Mouse (Mus musculus): Measurements from ENCODE around the gene Scn1b. TPM values are rescaled to one million over a fixed set of nuclear protein-coding genes. Genes with fewer than 3 reads are reported as not detected.

The Scn1b gene
- total RNA-seq, 2 experiments from 2014 or later, result 15.7 to 39.2 TPM

GRCm38 (mm10) chr7:31086175-31086755, 40.5 kb downstream of the Scn1b start:
- no peak for DNase-seq

GRCm38 (mm10) chr7:31085171-31085570, 41.6 kb downstream of the Scn1b start:
- no peak for DNase-seq

DNA sequence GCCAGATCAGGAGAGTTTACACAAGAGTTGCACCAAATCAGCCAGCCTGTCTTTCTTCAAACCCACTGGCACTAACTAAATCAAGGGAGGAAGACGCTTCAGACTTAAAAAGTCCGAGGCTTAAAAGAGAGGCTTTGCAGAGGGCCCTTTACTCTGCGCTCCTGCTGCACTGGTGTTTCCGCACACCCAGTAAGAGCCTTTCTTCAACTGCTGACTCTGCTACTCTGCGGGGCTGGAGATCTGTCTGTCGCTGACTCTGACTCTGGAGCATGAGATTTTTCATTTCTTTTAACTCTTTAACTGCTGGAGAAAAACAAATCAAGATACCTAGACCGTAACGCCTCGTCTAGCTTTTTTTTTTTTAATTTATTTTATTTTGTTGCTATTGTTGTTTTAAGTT, 42.7 kb downstream of the Scn1b start:
- DNase-seq, result no peak

DNA sequence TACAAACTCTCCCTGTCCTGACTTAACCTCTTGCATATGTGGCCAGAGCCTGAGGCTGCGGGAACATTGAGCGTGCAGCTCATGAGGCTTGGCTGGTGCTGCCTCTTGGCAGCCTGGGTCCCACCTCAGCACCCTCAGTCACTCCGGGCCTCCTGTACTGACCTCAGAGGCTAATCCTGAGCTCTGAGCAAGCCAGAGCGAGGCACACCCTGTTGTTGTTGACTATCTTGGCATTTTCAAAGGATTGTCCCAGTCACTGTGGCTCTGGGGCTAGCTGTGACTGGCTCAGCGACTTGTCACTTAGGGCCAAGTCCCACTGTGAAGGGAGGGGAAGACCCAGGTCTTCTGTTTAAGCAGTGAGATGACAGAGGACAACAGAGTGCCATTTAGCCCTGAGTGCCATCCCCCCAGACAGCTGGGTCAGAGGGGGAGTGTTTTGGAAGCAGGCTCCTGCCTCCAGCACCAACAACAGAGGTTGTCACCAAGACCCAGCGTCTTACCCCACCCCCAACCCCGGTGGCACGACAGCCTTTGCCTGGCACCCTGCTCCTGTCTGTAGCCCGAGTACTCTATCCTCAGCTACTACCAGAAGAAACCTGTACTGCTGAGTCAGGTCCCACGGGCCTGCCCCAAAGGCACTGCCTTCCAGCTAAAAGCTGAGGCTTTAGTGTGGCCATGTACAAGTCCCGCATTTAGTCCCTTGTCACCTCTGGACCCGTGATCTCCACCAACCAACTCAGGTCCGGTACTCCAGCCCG, 43.8 kb downstream of the Scn1b start:
- peak; percentile 68 for DNase-seq

DNA sequence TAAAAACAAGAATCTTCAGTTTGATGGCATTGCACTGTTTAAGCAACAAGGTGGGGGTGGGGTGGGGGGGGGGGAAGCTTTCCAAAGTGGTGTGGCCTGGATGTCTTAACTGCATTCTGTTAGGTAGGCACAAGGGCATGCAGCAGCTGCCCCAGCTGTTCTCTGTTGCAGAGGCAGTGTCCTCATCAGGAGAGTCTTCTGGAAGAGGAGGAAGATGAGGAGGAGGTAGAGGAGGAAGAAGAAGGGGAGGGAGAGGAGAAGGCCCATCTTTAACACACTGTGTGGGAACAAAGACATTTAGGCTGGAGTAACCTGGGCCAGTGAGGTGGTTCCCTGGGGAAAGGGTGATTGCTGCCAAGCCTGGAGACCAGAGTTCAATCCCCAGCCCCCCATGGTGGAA, 44.7 kb downstream of the Scn1b start:
- no peak for DNase-seq

DNA sequence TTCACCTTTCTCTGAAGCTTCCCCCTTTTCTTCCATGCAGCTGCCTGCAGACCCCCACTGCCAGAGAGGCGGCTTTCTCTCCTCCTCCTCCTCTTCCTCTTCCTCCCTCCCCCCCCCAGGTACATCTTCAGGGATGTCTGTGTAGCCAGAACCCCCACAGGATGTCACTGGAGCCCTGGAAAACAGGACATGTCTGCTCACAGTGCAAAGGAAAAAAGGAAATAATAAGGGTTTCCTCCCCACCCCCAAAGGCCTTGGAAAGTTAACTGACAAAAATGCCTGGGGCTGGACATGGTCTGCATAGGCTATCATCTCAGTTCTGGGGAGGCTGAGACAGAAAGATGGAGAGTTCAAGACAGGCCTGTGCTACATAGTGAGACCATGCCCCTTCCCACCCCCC, 45.7 kb downstream of the Scn1b start:
- no peak for DNase-seq

- DNase-seq, result no peak
Observed at GRCm38 (mm10) chr7:31080611-31081010, 46.2 kb downstream of the Scn1b start.

- DNase-seq, result no peak
Observed at GRCm38 (mm10) chr7:31079670-31080069, 47.1 kb downstream of the Scn1b start.

DNA sequence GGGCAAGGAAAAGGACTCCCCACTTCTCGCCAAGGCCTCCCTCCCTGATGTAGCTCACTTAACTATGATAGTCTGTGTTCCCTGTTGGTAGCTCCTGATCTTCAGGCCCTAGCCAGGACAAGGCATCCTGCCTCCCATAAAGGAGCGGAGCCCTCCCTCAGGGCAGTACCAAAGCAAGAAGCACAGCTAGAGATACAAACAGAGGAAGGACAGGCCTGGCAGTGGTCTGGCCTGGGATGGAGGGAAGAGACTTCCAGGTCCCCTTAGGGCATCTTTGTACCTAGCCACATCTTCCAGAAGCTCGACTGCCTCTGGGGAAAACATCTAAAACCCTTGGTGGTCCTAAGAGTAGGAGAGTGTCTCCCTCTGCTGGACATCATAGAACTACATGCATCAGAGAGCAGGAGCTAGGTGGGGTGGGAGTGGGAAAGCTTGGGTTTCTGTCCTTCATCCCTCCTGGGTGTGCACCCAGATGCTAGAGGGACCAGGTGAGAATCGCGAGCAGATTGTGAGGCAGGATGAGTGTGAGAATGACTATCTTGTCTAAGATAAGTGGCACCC, 48.8 kb downstream of the Scn1b start:
- peak; percentile 50 for DNase-seq

DNA sequence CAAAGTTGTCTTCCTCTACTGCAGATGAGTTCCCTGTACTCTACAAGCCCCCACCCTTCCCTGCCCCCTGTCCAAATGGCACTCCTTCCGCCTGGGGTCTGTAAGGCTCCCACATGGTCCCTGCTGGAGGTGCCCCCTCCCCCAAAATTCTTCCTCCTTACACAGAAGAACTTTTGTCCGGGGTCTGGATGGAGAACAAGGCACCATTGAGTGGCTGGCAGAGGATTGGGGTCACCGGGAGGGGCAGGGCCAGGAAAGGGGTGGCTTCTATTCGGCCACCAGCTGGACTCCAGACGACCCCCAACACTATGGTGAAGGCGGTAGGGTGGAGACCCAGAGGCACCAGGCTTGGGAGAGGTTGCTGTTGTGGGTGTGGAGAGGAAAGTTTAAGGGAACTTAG, 49.3 kb downstream of the Scn1b start:
- DNase-seq, result no peak

DNA sequence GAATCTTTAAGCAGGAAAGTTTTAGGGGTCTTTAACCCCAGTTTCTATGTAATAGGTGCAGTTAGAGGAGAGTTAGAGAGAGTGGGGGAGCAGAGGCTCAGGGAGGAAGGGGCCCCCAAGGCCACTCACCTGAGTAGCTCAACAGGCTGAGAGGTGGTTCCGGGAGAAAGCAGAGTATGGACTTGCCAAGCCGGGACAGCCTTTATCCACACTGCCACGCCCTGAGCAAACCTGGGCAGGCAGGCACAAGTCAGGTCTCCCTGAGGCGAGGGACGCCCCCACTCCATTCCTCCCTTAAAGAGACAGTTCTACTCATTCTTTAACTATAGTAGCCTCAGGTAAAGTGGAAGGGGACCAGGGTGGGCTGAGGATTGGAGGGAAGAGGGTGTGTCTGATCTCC, 50.3 kb downstream of the Scn1b start, which contains the start of gene Fxyd3:
Gene Fxyd3, minus strand, starts transcription at position 213 of the 400 bp plus-strand sequence.
- no peak for DNase-seq

GRCm38 (mm10) chr7:31074713-31075069, 52.1 kb downstream of the Scn1b start:
- DNase-seq, result no peak

DNA sequence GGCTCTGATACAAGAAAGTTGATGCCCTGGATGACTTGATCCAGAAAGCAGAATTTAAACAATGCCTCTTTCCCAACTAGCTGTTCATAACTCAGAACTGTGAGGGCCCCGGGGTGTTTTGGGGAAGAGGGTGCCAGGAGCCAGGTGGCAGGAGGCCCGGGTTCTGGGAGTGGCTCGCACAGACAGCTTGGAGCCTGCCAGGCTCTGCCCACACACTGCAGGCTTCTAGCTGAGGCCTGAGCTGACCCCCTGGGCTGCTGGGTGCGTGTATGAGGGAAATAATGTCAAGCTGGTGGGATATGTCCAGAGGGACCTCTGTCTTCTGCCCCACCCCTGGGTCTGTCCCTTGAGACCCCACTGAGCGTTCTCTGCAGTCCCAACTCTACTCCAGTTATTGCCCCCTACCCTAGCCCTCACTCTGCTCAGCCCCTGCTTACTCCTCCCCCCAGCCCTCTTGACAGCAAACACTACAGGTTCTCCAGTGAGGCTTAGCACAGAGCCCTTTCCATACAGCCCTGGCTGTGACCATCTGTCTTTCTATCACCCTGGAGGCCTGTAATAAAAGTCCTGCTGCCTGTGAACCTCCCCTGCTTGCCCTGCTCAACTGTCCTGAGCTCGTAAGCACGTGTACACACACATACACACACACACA, 52.6 kb downstream of the Scn1b start:
- peak; percentile 53 for DNase-seq

- no peak for DNase-seq
Observed at GRCm38 (mm10) chr7:31073546-31073945, 53.3 kb downstream of the Scn1b start.

DNA sequence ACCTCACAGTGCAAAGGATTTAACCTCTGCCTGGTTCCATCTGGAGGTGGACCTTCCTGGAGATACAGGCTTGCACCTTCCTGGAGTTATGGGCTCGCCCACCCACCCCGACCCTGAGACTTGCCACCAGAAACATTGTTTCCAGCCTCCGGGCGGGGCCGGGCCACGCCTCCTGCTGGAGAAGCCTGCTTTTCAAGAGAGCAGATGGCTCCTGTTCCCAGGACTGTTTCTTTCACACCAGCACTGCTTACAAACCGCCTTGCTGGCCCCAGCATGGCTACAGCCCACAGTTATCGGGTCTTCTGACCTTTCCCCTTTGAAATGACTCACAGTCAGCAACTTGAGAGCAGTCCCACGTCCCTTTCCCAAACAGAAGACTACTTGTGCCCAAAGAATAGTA, 54.5 kb downstream of the Scn1b start:
- DNase-seq, result no peak

DNA sequence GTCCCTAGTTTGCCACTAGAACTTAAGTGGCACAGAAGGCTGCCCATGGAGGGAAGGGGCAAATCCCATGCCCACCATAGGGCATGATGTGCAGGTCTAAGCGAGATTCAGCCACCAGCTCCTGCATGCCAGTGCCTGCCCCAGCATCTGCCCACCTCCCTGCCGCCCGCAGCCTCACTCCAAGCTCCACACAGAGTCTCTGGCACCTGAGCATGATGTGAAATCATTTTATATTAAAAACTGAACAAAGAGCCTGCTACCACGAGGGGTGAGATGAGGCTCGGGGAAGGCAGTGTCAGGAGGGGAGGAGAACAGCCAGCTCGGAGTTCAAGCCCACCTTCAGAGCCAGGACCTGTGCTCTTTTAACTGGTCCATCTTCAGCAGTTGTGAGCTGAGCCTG, 56.5 kb downstream of the Scn1b start:
- DNase-seq, result no peak

GRCm38 (mm10) chr7:31069491-31069890, 57.3 kb downstream of the Scn1b start:
- DNase-seq, result no peak

GRCm38 (mm10) chr7:31067836-31068235, 59.0 kb downstream of the Scn1b start:
- peak; percentile 55 for DNase-seq

Other genes starting within 250 kb of the Scn1b start
- 1 to 10 TPM; 3.3 to 5.1 TPM for gene Cd22, start 246.7 kb downstream of the Scn1b start, total RNA-seq (2021)
- gene Mag, start 212.1 kb downstream of the Scn1b start, total RNA-seq (2021), result under 1 TPM; 0.45 to 0.58 TPM
- gene Hamp2, start 202.3 kb downstream of the Scn1b start, total RNA-seq (2021), result 1 to 10 TPM in 1 of 2 experiments, not detected in 1; 1.1 TPM
- gene Hamp, start 183.0 kb downstream of the Scn1b start, total RNA-seq (2021), result 1 to 10 TPM in 1 of 2 experiments, under 1 TPM in 1; 0.88 to 1.3 TPM
- 100 to 1,000 TPM; 105 to 108 TPM for gene Usf2, start 170.2 kb downstream of the Scn1b start, total RNA-seq (2021)
- gene Lsr, start 153.5 kb downstream of the Scn1b start, total RNA-seq (2021), result 10 to 100 TPM; 11.2 to 21.6 TPM
- under 1 TPM; 0.39 to 0.63 TPM for gene Fam187b, start 153.2 kb downstream of the Scn1b start, total RNA-seq (2021)
- 10 to 100 TPM; 39.1 to 42.0 TPM for gene Fxyd5, start 84.5 kb downstream of the Scn1b start, total RNA-seq (2021)
- 10 to 100 TPM in 1 of 2 experiments, 1 to 10 TPM in 1; 7.5 to 18.2 TPM for gene Fxyd7, start 75.5 kb downstream of the Scn1b start, total RNA-seq (2021)
- gene Fxyd1, start 69.8 kb downstream of the Scn1b start, total RNA-seq (2021), result 100 to 1,000 TPM; 353 to 358 TPM
- gene Lgi4, start 67.7 kb downstream of the Scn1b start, total RNA-seq (2021), result 1 to 10 TPM; 6.1 to 7.0 TPM
- gene Fxyd3, start 50.3 kb downstream of the Scn1b start, total RNA-seq (2021), result 1 to 10 TPM; 4.0 to 5.6 TPM
- 10 to 100 TPM; 25.1 to 65.2 TPM for gene Hpn, start 11.7 kb downstream of the Scn1b start, total RNA-seq (2021)
- gene Gramd1a, start 28.9 kb upstream of the Scn1b start, total RNA-seq (2021), result 10 to 100 TPM; 39.4 to 60.0 TPM
- gene Scgb2b2, start 163.5 kb upstream of the Scn1b start, total RNA-seq (2021), result not detected
- not detected for gene Scgb1b2, start 164.8 kb upstream of the Scn1b start, total RNA-seq (2021)
- gene Scgb2b3, start 235.1 kb upstream of the Scn1b start, total RNA-seq (2021), result not detected
- gene Scgb1b3, start 248.6 kb upstream of the Scn1b start, total RNA-seq (2021), result not detected